Mouse (Mus musculus) limb, embryonic 14.5 days (tissue): ENCODE results near the gene Ube2q2. TPM values are rescaled to one million over a fixed set of nuclear protein-coding genes. Genes with fewer than 3 reads are reported as not detected.

Source experiments
- ATAC-seq: fragments of 200-750 bp; cut with Nextera tagmentation; 2 replicates; pipeline ENCODE4 v1.8.0; 2017; ENCODE audit warnings: low read depth, moderate number of reproducible peaks, moderate TSS enrichment; ENCODE audit not compliant: low FRiP score
- DNase-seq: peaks from one replicate; pipeline ENCODE4 v3.0.0-alpha.2; 2015; ENCODE audit warnings: low spot score
- H3K27ac ChIP-seq: fragments of 300-500 bp; sonication (generic); replicated peaks from 2 replicates; pipeline ENCODE4 v1.5.1; 2014; ENCODE audit warnings: low read depth, mild to moderate bottlenecking, low read length, moderate library complexity, mixed read lengths
- H3K27me3 ChIP-seq: fragments of 300-500 bp; sonication (generic); 2 replicates; pipeline ENCODE4 v1.6.1; 2014; ENCODE audit warnings: low read length, mixed read lengths; ENCODE audit not compliant: control insufficient read depth, insufficient read depth
- H3K36me3 ChIP-seq: fragments of 300-500 bp; sonication (generic); 2 replicates; pipeline ENCODE4 v1.6.1; 2014; ENCODE audit warnings: mild to moderate bottlenecking, low read length, moderate library complexity, mixed read lengths; ENCODE audit not compliant: control insufficient read depth, insufficient read depth
- H3K4me1 ChIP-seq: fragments of 300-500 bp; sonication (generic); 2 replicates; pipeline ENCODE4 v1.6.1; 2014; ENCODE audit warnings: antibody characterized with exemption, low read length, mixed read lengths; ENCODE audit not compliant: control insufficient read depth, insufficient read depth
- H3K4me2 ChIP-seq: fragments of 300-500 bp; sonication (generic); replicated peaks from 2 replicates; pipeline ENCODE4 v1.6.1; 2014; ENCODE audit warnings: low read depth, mild to moderate bottlenecking, low read length, moderate library complexity; ENCODE audit not compliant: severe bottlenecking
- H3K4me3 ChIP-seq: fragments of 300-500 bp; sonication (generic); replicated peaks from 2 replicates; pipeline ENCODE4 v1.5.1; 2014; ENCODE audit warnings: low read length
- H3K9ac ChIP-seq: fragments of 300-500 bp; sonication (generic); 2 replicates; pipeline ENCODE4 v1.6.1; 2014; ENCODE audit warnings: mild to moderate bottlenecking, low read depth, low read length, moderate library complexity; ENCODE audit not compliant: severe bottlenecking
- H3K9me3 ChIP-seq: fragments of 300-500 bp; sonication (generic); 2 replicates; pipeline ENCODE4 v1.6.1; 2016; ENCODE audit warnings: low read length; ENCODE audit not compliant: control insufficient read depth
- POLR2A ChIP-seq: fragments of 200-500 bp; IDR thresholded peaks from 2 replicates; pipeline ENCODE4 v1.8.0; 2012; ENCODE audit warnings: inconsistent platforms, mild to moderate bottlenecking, moderate library complexity, borderline replicate concordance; ENCODE audit not compliant: insufficient read depth, insufficient read length; ENCODE audit errors: extremely low read depth
- WGBS: fragments of 180-500 bp; shearing (Covaris S2); extraction: QIAGEN DNeasy Blood & Tissue Kit; methylation state at CpG from one replicate; pipeline ENCODE4 v1.1.7; 2014; 5-methylcytosine and 5-hydroxymethylcytosine counted together
- polyA plus RNA-seq, 2 experiments: library from polyadenylated mRNA; depleted of rRNA in 1 of 2; stranded (reverse) in 1 of 2; unstranded in 1 of 2; fragments of >200 nt; fragmentation: Nextera tagmentation in 1 of 2; extraction: Ambion mirVana in 1 of 2; gene quantifications; 2 replicates each; pipeline versions ENCODE4 v1.2.1 to v1.2.3; 2012 to 2014

The Ube2q2 gene
- polyA plus RNA-seq, 2 experiments, result 19.8 to 40.6 TPM

DNA sequence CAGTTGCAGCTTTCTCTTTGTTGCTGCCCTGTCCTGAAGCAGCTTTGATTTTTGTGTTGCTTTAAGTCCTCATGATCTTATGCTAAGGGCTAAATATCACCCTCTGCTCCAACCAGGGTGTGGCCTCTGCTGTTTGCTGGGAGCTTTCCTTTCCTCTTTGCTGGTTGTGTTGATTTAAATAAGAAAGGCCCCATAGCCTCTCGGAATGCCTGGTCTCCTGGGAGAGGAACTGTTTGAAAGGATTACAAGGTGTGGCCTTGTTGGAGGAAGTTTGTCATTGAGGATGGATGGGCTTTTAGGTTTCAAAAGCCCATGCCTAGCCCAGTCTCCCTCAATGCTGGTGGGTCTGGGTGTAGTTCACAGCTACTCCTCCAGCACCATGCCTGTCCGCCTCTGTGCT is 67.4 kb downstream of the Ube2q2 start:
- Histone ChIP-seq H3K4me1 (no peaks in the 10 kb centered on the region), H3K4me3 (no peak overlapping the region), H3K9me3 (no peaks in the 10 kb centered on the region), H3K27me3 (no peaks in the 10 kb centered on the region), H3K27ac (no peak overlapping the region), H3K36me3 (peaks cover 76% of the 10 kb centered on the region), H3K4me2 (no peak overlapping the region), H3K9ac (no peak overlapping the region)
- WGBS, result 87% methylated on average over 2 of the region's 2 CpGs
- ATAC-seq, result no peak
- no peak for TF ChIP-seq POLR2A
- no peak for DNase-seq

DNA sequence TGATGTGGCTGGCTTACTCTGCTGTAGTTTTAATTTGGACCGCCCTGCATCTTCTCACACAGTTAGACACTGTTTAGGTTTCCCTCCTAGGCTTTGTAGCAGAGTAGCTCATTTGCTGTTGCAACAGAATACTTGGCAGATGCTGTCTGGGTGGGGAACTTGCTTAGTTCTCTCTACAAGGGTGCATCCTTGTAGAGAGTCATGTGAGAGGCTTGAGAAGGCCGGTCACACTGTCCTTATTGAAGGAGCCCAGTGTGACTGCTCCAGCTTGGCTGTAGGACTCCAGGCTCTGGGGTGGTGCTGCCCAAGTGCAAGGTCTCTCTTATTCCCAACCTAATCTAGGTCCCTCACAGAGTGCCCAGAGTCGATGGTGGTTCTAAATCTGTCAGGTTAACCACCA is 68.7 kb downstream of the Ube2q2 start:
- Histone ChIP-seq H3K9me3 (no peaks in the 10 kb centered on the region), H3K9ac (no peak overlapping the region), H3K36me3 (peaks cover 84% of the 10 kb centered on the region), H3K27ac (no peak overlapping the region), H3K4me3 (no peak overlapping the region), H3K27me3 (no peaks in the 10 kb centered on the region), H3K4me1 (no peaks in the 10 kb centered on the region), H3K4me2 (no peak overlapping the region)
- no peak for ATAC-seq
- WGBS, result 93% methylated on average over 3 of the region's 3 CpGs
- DNase-seq, result no peak
- TF ChIP-seq POLR2A, result no peak

DNA sequence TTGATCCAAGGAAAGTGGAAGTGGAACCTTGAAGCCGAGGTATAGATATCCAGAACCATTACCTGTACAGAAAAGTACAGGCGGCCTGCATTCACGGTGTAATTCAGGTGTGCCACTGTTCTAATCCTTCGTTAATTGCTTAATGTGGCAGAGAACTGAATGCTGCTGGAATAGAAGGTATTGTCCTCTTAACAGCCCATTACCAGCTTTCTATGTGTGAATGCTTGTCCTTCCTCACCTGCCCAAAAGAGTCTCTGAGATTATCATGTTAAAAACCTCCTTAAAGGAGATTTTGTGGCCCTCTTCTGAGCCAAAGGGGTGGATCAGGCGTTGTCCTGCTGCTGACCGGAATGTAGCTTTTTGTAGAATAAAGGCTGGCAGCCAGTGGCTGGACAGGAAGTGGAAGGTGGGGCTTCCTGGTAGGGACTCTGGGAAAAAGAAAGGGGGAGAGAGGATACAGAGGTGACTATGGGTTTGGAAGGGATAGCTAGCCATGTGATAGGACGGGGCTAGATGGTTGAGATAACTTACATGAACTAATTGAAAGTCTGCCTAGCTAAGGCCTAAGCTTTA is 76.6 kb downstream of the Ube2q2 start:
- WGBS, result 88% methylated on average over 7 of the region's 7 CpGs
- no peaks in the 10 kb centered on the region for H3K4me1 ChIP-seq
- TF ChIP-seq POLR2A, result no peak
- H3K27ac ChIP-seq, result no peak overlapping the region
- no peak for DNase-seq
- H3K9ac ChIP-seq, result no peak overlapping the region
- H3K36me3 ChIP-seq, result peaks cover 47% of the 10 kb centered on the region
- H3K27me3 ChIP-seq, result no peaks in the 10 kb centered on the region
- no peak for ATAC-seq
- no peak overlapping the region for H3K4me3 ChIP-seq
- no peaks in the 10 kb centered on the region for H3K9me3 ChIP-seq
- H3K4me2 ChIP-seq, result no peak overlapping the region

DNA sequence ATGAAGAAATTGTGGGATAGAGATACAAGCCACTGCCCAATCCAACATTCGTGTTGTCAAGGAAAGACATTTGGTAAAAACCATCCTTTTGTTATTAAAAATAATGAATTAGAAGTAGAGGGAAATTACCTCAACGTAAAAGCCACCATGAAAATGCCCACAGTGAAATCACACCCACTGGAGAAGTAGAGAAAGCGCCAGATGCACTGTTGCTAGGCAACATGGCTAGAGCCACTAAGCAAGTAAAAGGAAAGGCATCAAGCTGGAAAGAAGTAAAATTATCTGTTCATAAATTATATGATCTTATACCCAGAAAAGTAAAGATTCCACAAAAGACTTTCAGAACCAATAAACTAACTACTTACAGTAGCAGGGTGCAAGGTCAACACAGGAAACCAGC is 77.6 kb downstream of the Ube2q2 start:
- no peak overlapping the region for H3K4me3 ChIP-seq
- no peak overlapping the region for H3K4me2 ChIP-seq
- 82% methylated on average over 3 of the region's 3 CpGs for WGBS
- no peaks in the 10 kb centered on the region for H3K9me3 ChIP-seq
- DNase-seq, result no peak
- H3K36me3 ChIP-seq, result peaks cover 37% of the 10 kb centered on the region
- no peak for ATAC-seq
- no peak for TF ChIP-seq POLR2A
- no peaks in the 10 kb centered on the region for H3K4me1 ChIP-seq
- H3K27ac ChIP-seq, result no peak overlapping the region
- H3K9ac ChIP-seq, result no peak overlapping the region
- no peaks in the 10 kb centered on the region for H3K27me3 ChIP-seq

DNA sequence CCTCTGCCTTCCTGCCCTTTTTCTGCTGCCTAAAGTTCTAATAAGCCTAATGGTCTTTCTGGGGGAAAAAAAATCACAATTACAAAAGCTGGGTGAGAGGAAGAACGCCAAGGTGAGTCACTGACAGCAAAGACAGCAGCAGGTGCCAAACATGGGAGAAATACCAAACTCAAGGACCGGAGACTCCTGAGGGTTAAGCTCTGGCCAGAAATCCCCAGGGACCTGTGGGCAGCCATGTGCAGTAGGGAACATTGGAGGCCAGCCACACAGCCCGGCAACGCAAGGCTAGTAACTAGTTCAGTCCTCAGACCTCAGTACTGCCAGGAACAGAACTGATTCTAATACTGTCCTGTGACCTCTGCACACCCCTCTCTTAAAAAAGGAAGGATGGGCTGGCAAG is 79.5 kb downstream of the Ube2q2 start:
- no peaks in the 10 kb centered on the region for H3K4me1 ChIP-seq
- no peak overlapping the region for H3K27ac ChIP-seq
- H3K9ac ChIP-seq, result no peak overlapping the region
- 86% methylated on average over 4 of the region's 4 CpGs for WGBS
- no peaks in the 10 kb centered on the region for H3K9me3 ChIP-seq
- DNase-seq, result no peak
- ATAC-seq, result no peak
- H3K36me3 ChIP-seq, result peaks cover 20% of the 10 kb centered on the region
- no peak for TF ChIP-seq POLR2A
- no peak overlapping the region for H3K4me3 ChIP-seq
- H3K4me2 ChIP-seq, result no peak overlapping the region
- H3K27me3 ChIP-seq, result no peaks in the 10 kb centered on the region

DNA sequence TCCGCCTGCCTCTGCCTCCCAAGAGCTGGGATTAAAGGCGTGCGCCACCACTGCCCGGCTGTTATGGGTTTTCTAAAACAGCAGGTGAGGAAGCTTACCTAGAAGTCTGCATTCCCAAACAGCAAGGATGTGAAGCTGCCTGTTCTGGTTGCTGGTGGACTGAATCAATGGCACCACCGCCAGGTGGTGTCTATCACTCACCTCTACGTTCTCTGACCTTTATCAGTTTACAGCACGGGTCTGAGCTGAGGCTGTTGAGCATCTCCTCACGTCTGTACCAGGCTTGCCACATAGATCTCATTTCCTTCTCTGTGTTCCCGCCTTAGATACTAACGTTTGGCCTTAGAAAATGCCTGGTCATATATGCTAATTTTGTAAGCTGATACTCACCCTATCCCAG is 80.4 kb downstream of the Ube2q2 start:
- H3K36me3 ChIP-seq, result peaks cover 13% of the 10 kb centered on the region
- ATAC-seq (no peak), DNase-seq (no peak)
- no peak overlapping the region for H3K4me3 ChIP-seq
- no peak for TF ChIP-seq POLR2A
- H3K4me2 ChIP-seq, result no peak overlapping the region
- no peak overlapping the region for H3K27ac ChIP-seq
- WGBS, result 59% methylated on average over 10 of the region's 10 CpGs
- no peaks in the 10 kb centered on the region for H3K4me1 ChIP-seq
- H3K27me3 ChIP-seq, result no peaks in the 10 kb centered on the region
- H3K9me3 ChIP-seq, result no peaks in the 10 kb centered on the region
- no peak overlapping the region for H3K9ac ChIP-seq
